Mouse (Mus musculus) neural tube, embryonic 11.5 days (tissue): ENCODE measurements around the gene Rhbdl2. TPM values are rescaled to one million over a fixed set of nuclear protein-coding genes. Genes with fewer than 3 reads are reported as not detected.

ENCODE experiments used
- ATAC-seq: fragments of 200-750 bp; cut with Nextera tagmentation; 2 replicates; pipeline ENCODE4 v1.8.0; 2017; ENCODE audit warnings: moderate number of reproducible peaks, mild to moderate bottlenecking, moderate TSS enrichment, moderate library complexity; ENCODE audit not compliant: insufficient read depth, low FRiP score, low TSS enrichment
- DNase-seq: peaks from one replicate; pipeline ENCODE4 v3.0.0-alpha.2; 2015; ENCODE audit warnings: low spot score
- H3K27ac ChIP-seq: fragments of 300-500 bp; sonication (generic); 2 replicates; pipeline ENCODE4 v1.5.1; 2014; ENCODE audit warnings: low read depth, mild to moderate bottlenecking, low read length
- H3K27me3 ChIP-seq: fragments of 300-500 bp; sonication (generic); 2 replicates; pipeline ENCODE4 v1.6.1; 2014; ENCODE audit warnings: mild to moderate bottlenecking, low read length, mixed read lengths; ENCODE audit not compliant: control insufficient read depth, insufficient read depth
- H3K36me3 ChIP-seq: fragments of 300-500 bp; sonication (generic); 2 replicates; pipeline ENCODE4 v1.6.1; 2014; ENCODE audit warnings: mild to moderate bottlenecking, low read length, moderate library complexity, mixed read lengths; ENCODE audit not compliant: control insufficient read depth, insufficient read depth
- H3K4me1 ChIP-seq: fragments of 300-500 bp; sonication (generic); 2 replicates; pipeline ENCODE4 v1.6.1; 2014; ENCODE audit warnings: low read length, mixed read lengths; ENCODE audit not compliant: control insufficient read depth, insufficient read depth
- H3K4me2 ChIP-seq: fragments of 300-500 bp; sonication (generic); 2 replicates; pipeline ENCODE4 v1.6.1; 2014; ENCODE audit warnings: low read depth, mild to moderate bottlenecking, moderate library complexity
- H3K4me3 ChIP-seq: fragments of 300-500 bp; sonication (generic); 2 replicates; pipeline ENCODE4 v1.5.1; 2014; ENCODE audit warnings: low read depth, low read length
- H3K9ac ChIP-seq: fragments of 300-500 bp; sonication (generic); 2 replicates; pipeline ENCODE4 v1.6.1; 2014; ENCODE audit warnings: mild to moderate bottlenecking, low read length
- H3K9me3 ChIP-seq: fragments of 300-500 bp; sonication (generic); 2 replicates; pipeline ENCODE4 v1.6.1; 2016; ENCODE audit warnings: low read length; ENCODE audit not compliant: control insufficient read depth
- WGBS: fragments of 180-500 bp; shearing (Covaris S2); extraction: QIAGEN DNeasy Blood & Tissue Kit; methylation state at CpG from one replicate; pipeline ENCODE4 v1.1.7; 2014; 5-methylcytosine and 5-hydroxymethylcytosine counted together
- polyA plus RNA-seq: library from polyadenylated mRNA; unstranded; fragments of >200 nt; fragmentation: Nextera tagmentation; extraction: Ambion mirVana; gene quantifications from 2 replicates; pipeline ENCODE4 v1.2.1, GENCODE M21; 2014

Rhbdl2 gene
- polyA plus RNA-seq, 1 experiment from 2014 or later: 0.38 TPM

- H3K4me2 ChIP-seq: no peak overlapping the region
- H3K27me3 ChIP-seq: no peaks in the 10 kb centered on the region
- DNase-seq (no peak), ATAC-seq (no peak)
- H3K27ac ChIP-seq: no peak overlapping the region
- H3K9me3 ChIP-seq: no peaks in the 10 kb centered on the region
- WGBS: 59% methylated on average over 4 of the region's 4 CpGs
- H3K4me1 ChIP-seq: no peaks in the 10 kb centered on the region
- H3K4me3 ChIP-seq: no peak overlapping the region
- no peak overlapping the region for H3K9ac ChIP-seq
- no peaks in the 10 kb centered on the region for H3K36me3 ChIP-seq
These were observed 29.4 kb upstream of the Rhbdl2 start for GRCm38 (mm10) chr4:123758306-123758705.

GRCm38 (mm10) chr4:123765071-123765470 is 22.6 kb upstream of the Rhbdl2 start:
- no peaks in the 10 kb centered on the region for H3K27me3 ChIP-seq
- no peaks in the 10 kb centered on the region for H3K36me3 ChIP-seq
- H3K9me3 ChIP-seq: no peaks in the 10 kb centered on the region
- no peak overlapping the region for H3K4me3 ChIP-seq
- no peak overlapping the region for H3K9ac ChIP-seq
- H3K27ac ChIP-seq: no peak overlapping the region
- DNase-seq: no peak
- H3K4me2 ChIP-seq: no peak overlapping the region
- no peaks in the 10 kb centered on the region for H3K4me1 ChIP-seq
- ATAC-seq: no peak
- WGBS: 84% methylated on average over 6 of the region's 6 CpGs

GRCm38 (mm10) chr4:123767807-123768206 is 19.9 kb upstream of the Rhbdl2 start:
- 71% methylated on average over 3 of the region's 3 CpGs for WGBS
- no peaks in the 10 kb centered on the region for H3K27me3 ChIP-seq
- no peak overlapping the region for H3K4me2 ChIP-seq
- no peaks in the 10 kb centered on the region for H3K36me3 ChIP-seq
- ATAC-seq (no peak), DNase-seq (no peak)
- no peak overlapping the region for H3K4me3 ChIP-seq
- no peaks in the 10 kb centered on the region for H3K4me1 ChIP-seq
- H3K9ac ChIP-seq: no peak overlapping the region
- no peaks in the 10 kb centered on the region for H3K9me3 ChIP-seq
- H3K27ac ChIP-seq: no peak overlapping the region

GRCm38 (mm10) chr4:123768234-123768633 is 19.4 kb upstream of the Rhbdl2 start:
- Histone ChIP-seq H3K9me3 (no peaks in the 10 kb centered on the region), H3K36me3 (no peaks in the 10 kb centered on the region), H3K27me3 (no peaks in the 10 kb centered on the region), H3K4me1 (no peaks in the 10 kb centered on the region), H3K27ac (no peak overlapping the region), H3K4me2 (no peak overlapping the region), H3K4me3 (no peak overlapping the region), H3K9ac (no peak overlapping the region)
- no peak for DNase-seq
- WGBS: 66% methylated on average over 4 of the region's 4 CpGs
- ATAC-seq: no peak

GRCm38 (mm10) chr4:123792666-123793065 is 5.0 kb downstream of the Rhbdl2 start:
- Histone ChIP-seq H3K9me3 (no peaks in the 10 kb centered on the region), H3K9ac (no peak overlapping the region), H3K4me2 (no peak overlapping the region), H3K27ac (no peak overlapping the region), H3K4me1 (0 out of 2 replicates have a peak, but pooled peaks cover 3% of the 10 kb centered on the region), H3K27me3 (no peaks in the 10 kb centered on the region), H3K4me3 (no peak overlapping the region), H3K36me3 (no peaks in the 10 kb centered on the region)
- 88% methylated on average over 2 of the region's 2 CpGs for WGBS
- DNase-seq (no peak), ATAC-seq (no peak)

GRCm38 (mm10) chr4:123793136-123793535 is 5.5 kb downstream of the Rhbdl2 start:
- WGBS: 98% methylated on average over 6 of the region's 6 CpGs
- DNase-seq (no peak), ATAC-seq (no peak)
- no peak overlapping the region for H3K4me2 ChIP-seq
- H3K9me3 ChIP-seq: no peaks in the 10 kb centered on the region
- H3K27me3 ChIP-seq: no peaks in the 10 kb centered on the region
- H3K4me3 ChIP-seq: no peak overlapping the region
- H3K4me1 ChIP-seq: peaks cover 3% of the 10 kb centered on the region; the same call in 1 of the 2 replicates
- H3K9ac ChIP-seq: no peak overlapping the region
- no peaks in the 10 kb centered on the region for H3K36me3 ChIP-seq
- H3K27ac ChIP-seq: no peak overlapping the region

- 58% methylated on average over 2 of the region's 2 CpGs for WGBS
- DNase-seq (no peak), ATAC-seq (no peak)
- Histone ChIP-seq H3K4me1 (peaks cover 3% of the 10 kb centered on the region; the same call in 1 of the 2 replicates), H3K4me2 (no peak overlapping the region), H3K27ac (no peak overlapping the region), H3K36me3 (no peaks in the 10 kb centered on the region), H3K27me3 (no peaks in the 10 kb centered on the region), H3K9me3 (no peaks in the 10 kb centered on the region), H3K4me3 (no peak overlapping the region), H3K9ac (no peak overlapping the region)
These were observed 7.4 kb downstream of the Rhbdl2 start for GRCm38 (mm10) chr4:123795057-123795456.

GRCm38 (mm10) chr4:123797403-123797802 is 9.7 kb downstream of the Rhbdl2 start:
- ATAC-seq: no peak
- 0 out of 2 replicates have a peak overlapping the region, but pooled peaks have one; percentile 27 for H3K27ac ChIP-seq
- H3K4me3 ChIP-seq: no peak overlapping the region
- no peaks in the 10 kb centered on the region for H3K9me3 ChIP-seq
- H3K9ac ChIP-seq: no peak overlapping the region
- no peak overlapping the region for H3K4me2 ChIP-seq
- no peaks in the 10 kb centered on the region for H3K36me3 ChIP-seq
- peaks cover 3% of the 10 kb centered on the region; the same call in 1 of the 2 replicates for H3K4me1 ChIP-seq
- H3K27me3 ChIP-seq: no peaks in the 10 kb centered on the region
- 89% methylated on average over 3 of the region's 3 CpGs for WGBS
- DNase-seq: no peak

- WGBS: 38% methylated on average over 7 of the region's 7 CpGs
- DNase-seq: peak; percentile 72
These were observed 10.2 kb downstream of the Rhbdl2 start for GRCm38 (mm10) chr4:123797856-123798255.

More at GRCm38 (mm10) chr4:123797856-123798255, 10.2 kb downstream of the Rhbdl2 start:
- no peaks in the 10 kb centered on the region for H3K36me3 ChIP-seq
- no peak overlapping the region for H3K27ac ChIP-seq
- no peaks in the 10 kb centered on the region for H3K9me3 ChIP-seq
- no peak overlapping the region for H3K4me3 ChIP-seq
- peaks cover 3% of the 10 kb centered on the region; the same call in 1 of the 2 replicates for H3K4me1 ChIP-seq
- H3K9ac ChIP-seq: no peak overlapping the region
- peak; percentile 93 for ATAC-seq
- H3K4me2 ChIP-seq: no peak overlapping the region
- H3K27me3 ChIP-seq: no peaks in the 10 kb centered on the region
